Mouse (Mus musculus): ENCODE results near the gene Myo10. TPM values are rescaled to one million over a fixed set of nuclear protein-coding genes. Genes with fewer than 3 reads are reported as not detected.
A peak's percentile ranks its signal among the peaks of the same experiment; 100 is the strongest.

Myo10 gene
- polyA plus RNA-seq, 1 experiment from 2014 or later: 5.9 TPM

- ATAC-seq (peak; percentile 61), DNase-seq (peak; percentile 33)
- Histone ChIP-seq H3K4me3 (ENCODE audit: low read depth, low read length) (no peak overlapping the region), H3K27me3 (ENCODE audit: insufficient read depth, low read length) (no peaks in the 10 kb centered on the region), H3K36me3 (replicated peaks; ENCODE audit: insufficient read depth, low read length) (no peaks in the 10 kb centered on the region), H3K4me1 (ENCODE audit: insufficient read depth) (peaks cover 16% of the 10 kb centered on the region; the same call in 1 of the 2 replicates), H3K27ac (ENCODE audit: low read depth) (no peak overlapping the region; the same call in 1 of the 2 replicates), H3K4me2 (ENCODE audit: low read depth, low read length) (no peak overlapping the region), H3K9me3 (ENCODE audit: low read length) (no peaks in the 10 kb centered on the region), H3K9ac (replicated peaks) (no peak overlapping the region)
- TF ChIP-seq CTCF (IDR thresholded peaks at IDR 0.05; ENCODE audit: low read depth) (no peak), EP300 (IDR thresholded peaks at IDR 0.05; ENCODE audit: low read depth) (no peak)
- 22% methylated on average over 10 of the region's 10 CpGs for WGBS (ENCODE audit: insufficient replicate concordance)
Observed at GRCm38 (mm10) chr15:25828464-25828863, 206.1 kb downstream of the Myo10 start.

- H3K9ac ChIP-seq (replicated peaks): no peak overlapping the region
- H3K9me3 ChIP-seq (ENCODE audit: low read length): no peaks in the 10 kb centered on the region
- no peak for DNase-seq
- peaks cover 16% of the 10 kb centered on the region; the same call in 1 of the 2 replicates for H3K4me1 ChIP-seq (ENCODE audit: insufficient read depth)
- no peak overlapping the region for H3K4me3 ChIP-seq (ENCODE audit: low read depth, low read length)
- peak; percentile 58 for TF ChIP-seq EP300 (IDR thresholded peaks at IDR 0.05; ENCODE audit: low read depth)
- no peak for TF ChIP-seq CTCF (IDR thresholded peaks at IDR 0.05; ENCODE audit: low read depth)
- no peak overlapping the region for H3K4me2 ChIP-seq (ENCODE audit: low read depth, low read length)
- no peaks in the 10 kb centered on the region for H3K36me3 ChIP-seq (replicated peaks; ENCODE audit: insufficient read depth, low read length)
- peak overlapping the region; percentile 34 for H3K27ac ChIP-seq (ENCODE audit: low read depth)
- ATAC-seq: no peak
- 35% methylated on average over 2 of the region's 2 CpGs for WGBS (ENCODE audit: insufficient replicate concordance)
- no peaks in the 10 kb centered on the region for H3K27me3 ChIP-seq (ENCODE audit: insufficient read depth, low read length)
Observed at GRCm38 (mm10) chr15:25830426-25830825, 208.1 kb downstream of the Myo10 start.

GRCm38 (mm10) chr15:25834282-25834681 is 212.0 kb downstream of the Myo10 start:
- no peaks in the 10 kb centered on the region for H3K27me3 ChIP-seq (ENCODE audit: insufficient read depth, low read length)
- H3K4me2 ChIP-seq (ENCODE audit: low read depth, low read length): no peak overlapping the region
- no peak overlapping the region for H3K4me3 ChIP-seq (ENCODE audit: low read depth, low read length)
- H3K27ac ChIP-seq (ENCODE audit: low read depth): no peak overlapping the region
- 76% methylated on average over 2 of the region's 2 CpGs for WGBS (ENCODE audit: insufficient replicate concordance)
- TF ChIP-seq EP300 (IDR thresholded peaks at IDR 0.05; ENCODE audit: low read depth) (no peak), CTCF (IDR thresholded peaks at IDR 0.05; ENCODE audit: low read depth) (no peak)
- no peaks in the 10 kb centered on the region; the same call in 1 of the 2 replicates for H3K9me3 ChIP-seq (ENCODE audit: low read length)
- no peak overlapping the region for H3K9ac ChIP-seq (replicated peaks)
- H3K4me1 ChIP-seq (ENCODE audit: insufficient read depth): peaks cover 7% of the 10 kb centered on the region; the same call in 1 of the 2 replicates
- H3K36me3 ChIP-seq (replicated peaks; ENCODE audit: insufficient read depth, low read length): no peaks in the 10 kb centered on the region
- ATAC-seq (peak; percentile 25; the same call in 1 of the 2 replicates), DNase-seq (no peak)

GRCm38 (mm10) chr15:25834920-25835674 is 212.8 kb downstream of the Myo10 start:
- peaks cover 4% of the 10 kb centered on the region; the same call in 1 of the 2 replicates for H3K4me1 ChIP-seq (ENCODE audit: insufficient read depth)
- no peak overlapping the region for H3K4me2 ChIP-seq (ENCODE audit: low read depth, low read length)
- ATAC-seq: peak; percentile 43; the same call in 1 of the 2 replicates
- peak overlapping the region; percentile 48; the same call in 1 of the 2 replicates for H3K27ac ChIP-seq (ENCODE audit: low read depth)
- H3K27me3 ChIP-seq (ENCODE audit: insufficient read depth, low read length): no peaks in the 10 kb centered on the region
- H3K9me3 ChIP-seq (ENCODE audit: low read length): no peaks in the 10 kb centered on the region; the same call in 1 of the 2 replicates
- 73% methylated on average over 17 of the region's 17 CpGs for WGBS (ENCODE audit: insufficient replicate concordance)
- H3K9ac ChIP-seq (replicated peaks): no peak overlapping the region
- H3K36me3 ChIP-seq (replicated peaks; ENCODE audit: insufficient read depth, low read length): no peaks in the 10 kb centered on the region
- DNase-seq: no peak
- TF ChIP-seq EP300 (IDR thresholded peaks at IDR 0.05; ENCODE audit: low read depth) (no peak), CTCF (IDR thresholded peaks at IDR 0.05; ENCODE audit: low read depth) (no peak)
- no peak overlapping the region for H3K4me3 ChIP-seq (ENCODE audit: low read depth, low read length)

GRCm38 (mm10) chr15:25842462-25843085 is 220.2 kb downstream of the Myo10 start:
- 21% methylated on average over 14 of the region's 16 CpGs for WGBS (ENCODE audit: insufficient replicate concordance)
- DNase-seq (no peak), ATAC-seq (no peak)
- H3K4me1 ChIP-seq (ENCODE audit: insufficient read depth): peaks cover 6% of the 10 kb centered on the region; the same call in 1 of the 2 replicates
- H3K27me3 ChIP-seq (ENCODE audit: insufficient read depth, low read length): 0 out of 2 replicates have a peak, but pooled peaks cover 12% of the 10 kb centered on the region
- peak overlapping the region; percentile 81 for H3K4me2 ChIP-seq (ENCODE audit: low read depth, low read length)
- peak overlapping the region; percentile 63 for H3K9ac ChIP-seq (replicated peaks)
- H3K36me3 ChIP-seq (replicated peaks; ENCODE audit: insufficient read depth, low read length): no peaks in the 10 kb centered on the region
- peak overlapping the region; percentile 63 for H3K4me3 ChIP-seq (ENCODE audit: low read depth, low read length)
- no peaks in the 10 kb centered on the region for H3K9me3 ChIP-seq (ENCODE audit: low read length)
- H3K27ac ChIP-seq (ENCODE audit: low read depth): no peak overlapping the region
- no peak for TF ChIP-seq CTCF (IDR thresholded peaks at IDR 0.05; ENCODE audit: low read depth)
- no peak for TF ChIP-seq EP300 (IDR thresholded peaks at IDR 0.05; ENCODE audit: low read depth)
